Mouse (Mus musculus): Measurements from ENCODE around the gene Spta1. TPM values are rescaled to one million over a fixed set of nuclear protein-coding genes. Genes with fewer than 3 reads are reported as not detected.

Gene Spta1
- polyA plus RNA-seq, 1 experiment from 2014 or later = 2.5 TPM

Other genes starting within 250 kb of the Spta1 start
- 0.42 and 0.48 TPM in 2 replicates for gene Mndal, start 230.3 kb upstream of the Spta1 start, polyA plus RNA-seq (2014; fragmentation: Nextera tagmentation; extraction: Ambion mirVana)
- 0.49 TPM in 1 of 2 replicates, not detected in the other for gene Ifi203, start 230.1 kb upstream of the Spta1 start, polyA plus RNA-seq (2014; fragmentation: Nextera tagmentation; extraction: Ambion mirVana)
- not detected in 2 replicates for gene Ifi202b, start 190.0 kb upstream of the Spta1 start, polyA plus RNA-seq (2014; fragmentation: Nextera tagmentation; extraction: Ambion mirVana)
- not detected in 2 replicates for gene Ifi205, start 141.0 kb upstream of the Spta1 start, polyA plus RNA-seq (2014; fragmentation: Nextera tagmentation; extraction: Ambion mirVana)
- not detected in 2 replicates for gene Olfr433, start 132.1 kb upstream of the Spta1 start, polyA plus RNA-seq (2014; fragmentation: Nextera tagmentation; extraction: Ambion mirVana)
- not detected in 2 replicates for gene Olfr432, start 123.6 kb upstream of the Spta1 start, polyA plus RNA-seq (2014; fragmentation: Nextera tagmentation; extraction: Ambion mirVana)
- gene Olfr430, start 106.2 kb upstream of the Spta1 start, polyA plus RNA-seq (2014; fragmentation: Nextera tagmentation; extraction: Ambion mirVana) = not detected in 2 replicates
- gene Olfr429, start 88.4 kb upstream of the Spta1 start, polyA plus RNA-seq (2014; fragmentation: Nextera tagmentation; extraction: Ambion mirVana) = not detected in 2 replicates
- not detected in 2 replicates for gene Olfr427, start 75.9 kb upstream of the Spta1 start, polyA plus RNA-seq (2014; fragmentation: Nextera tagmentation; extraction: Ambion mirVana)
- not detected in 2 replicates for gene Olfr231, start 51.6 kb upstream of the Spta1 start, polyA plus RNA-seq (2014; fragmentation: Nextera tagmentation; extraction: Ambion mirVana)
- gene Olfr424, start 41.3 kb upstream of the Spta1 start, polyA plus RNA-seq (2014; fragmentation: Nextera tagmentation; extraction: Ambion mirVana) = not detected in 2 replicates
- gene Olfr420, start 17.1 kb upstream of the Spta1 start, polyA plus RNA-seq (2014; fragmentation: Nextera tagmentation; extraction: Ambion mirVana) = not detected in 2 replicates
- gene Olfr419, start 79.3 kb downstream of the Spta1 start, polyA plus RNA-seq (2014; fragmentation: Nextera tagmentation; extraction: Ambion mirVana) = not detected in 2 replicates
- not detected in 2 replicates for gene Mptx1, start 157.7 kb downstream of the Spta1 start, polyA plus RNA-seq (2014; fragmentation: Nextera tagmentation; extraction: Ambion mirVana)
- not detected in 2 replicates for gene Olfr417, start 192.3 kb downstream of the Spta1 start, polyA plus RNA-seq (2014; fragmentation: Nextera tagmentation; extraction: Ambion mirVana)
- gene Olfr248, start 218.3 kb downstream of the Spta1 start, polyA plus RNA-seq (2014; fragmentation: Nextera tagmentation; extraction: Ambion mirVana) = not detected in 2 replicates